Mouse (Mus musculus) CD4-positive helper T cell, adult 2 months (primary cell): ENCODE data around the gene Gm36028.

ENCODE experiments used
- DNase-seq: peaks from one replicate; pipeline ENCODE4 v3.0.0-alpha.2; 2012; ENCODE audit warnings: low read depth, missing footprints, low spot score

The Gm36028 gene

DNA sequence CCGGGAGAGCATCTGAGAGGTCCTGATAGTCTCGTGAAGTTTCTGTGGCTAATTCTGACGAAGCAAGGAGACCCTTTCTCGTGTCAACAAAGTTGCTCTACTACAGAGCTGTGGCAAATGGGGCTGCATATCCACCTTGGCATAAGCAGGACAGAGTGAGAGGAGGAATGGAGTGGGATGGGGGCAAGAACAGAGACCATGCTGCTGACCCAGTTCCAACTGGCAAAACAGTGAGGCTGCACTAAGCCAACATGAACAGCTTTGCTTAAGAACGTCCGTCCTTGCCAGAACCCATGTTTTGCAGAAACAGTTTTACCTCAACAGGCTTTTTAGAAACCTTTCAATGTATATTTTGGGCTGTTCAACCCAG is 51.3 kb downstream of the Gm36028 start:
- DNase-seq, result no peak

DNA sequence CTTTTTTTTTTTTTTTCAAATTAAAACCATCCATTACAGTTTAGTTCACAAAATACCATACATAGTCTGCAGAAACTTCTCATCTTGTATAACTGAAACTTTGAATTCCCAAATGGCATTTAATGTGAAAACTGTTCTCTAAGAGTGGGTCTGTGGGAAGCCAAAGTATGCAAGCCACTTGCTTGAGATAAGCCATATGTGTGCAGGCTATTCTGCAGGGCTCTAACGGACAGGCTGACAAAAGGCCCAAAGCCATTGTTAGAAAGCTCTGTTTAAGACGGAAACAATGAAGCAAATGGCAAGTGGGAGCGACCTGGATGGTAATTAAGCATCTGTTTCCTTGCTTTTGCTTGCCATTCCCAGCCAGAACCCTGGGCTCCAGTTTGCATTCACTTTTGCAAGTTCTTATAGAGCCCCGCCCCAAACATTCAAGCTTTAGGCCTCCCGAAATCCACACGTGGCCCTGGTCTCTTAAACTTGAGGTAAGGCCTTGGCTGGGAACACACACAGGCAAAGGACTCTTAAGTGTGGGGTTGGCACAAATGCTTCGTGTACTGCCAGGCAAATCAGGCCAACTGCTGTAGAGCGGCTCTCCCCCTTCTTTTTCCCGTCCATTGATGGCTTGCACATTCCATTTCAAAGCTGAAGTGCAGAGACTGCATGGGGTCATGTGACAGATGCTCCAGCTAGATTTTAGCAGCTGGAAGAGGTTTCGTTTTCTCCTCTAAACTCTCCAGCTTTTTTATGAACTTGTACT is 51.9 kb downstream of the Gm36028 start:
- DNase-seq, result no peak

DNA sequence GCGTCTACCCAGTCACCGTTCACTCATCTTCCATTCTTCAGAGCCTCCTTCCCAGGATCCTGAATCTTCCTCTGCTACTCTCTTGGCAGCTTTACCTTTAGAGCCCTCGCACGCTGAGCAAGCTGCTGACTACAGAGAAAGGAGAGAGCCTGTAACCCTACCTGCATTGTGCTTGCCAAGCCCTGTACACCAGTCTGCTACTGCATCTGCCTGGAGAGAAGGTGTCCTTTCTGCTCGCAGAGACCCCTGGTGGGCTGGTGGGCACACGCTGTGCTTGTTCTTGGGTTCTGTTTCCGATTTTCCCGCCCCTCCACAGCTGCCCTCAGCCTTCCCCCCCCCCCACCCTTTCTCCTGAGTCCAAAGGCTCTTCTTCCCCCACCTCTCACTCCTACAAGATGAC is 53.7 kb downstream of the Gm36028 start:
- DNase-seq, result no peak

DNA sequence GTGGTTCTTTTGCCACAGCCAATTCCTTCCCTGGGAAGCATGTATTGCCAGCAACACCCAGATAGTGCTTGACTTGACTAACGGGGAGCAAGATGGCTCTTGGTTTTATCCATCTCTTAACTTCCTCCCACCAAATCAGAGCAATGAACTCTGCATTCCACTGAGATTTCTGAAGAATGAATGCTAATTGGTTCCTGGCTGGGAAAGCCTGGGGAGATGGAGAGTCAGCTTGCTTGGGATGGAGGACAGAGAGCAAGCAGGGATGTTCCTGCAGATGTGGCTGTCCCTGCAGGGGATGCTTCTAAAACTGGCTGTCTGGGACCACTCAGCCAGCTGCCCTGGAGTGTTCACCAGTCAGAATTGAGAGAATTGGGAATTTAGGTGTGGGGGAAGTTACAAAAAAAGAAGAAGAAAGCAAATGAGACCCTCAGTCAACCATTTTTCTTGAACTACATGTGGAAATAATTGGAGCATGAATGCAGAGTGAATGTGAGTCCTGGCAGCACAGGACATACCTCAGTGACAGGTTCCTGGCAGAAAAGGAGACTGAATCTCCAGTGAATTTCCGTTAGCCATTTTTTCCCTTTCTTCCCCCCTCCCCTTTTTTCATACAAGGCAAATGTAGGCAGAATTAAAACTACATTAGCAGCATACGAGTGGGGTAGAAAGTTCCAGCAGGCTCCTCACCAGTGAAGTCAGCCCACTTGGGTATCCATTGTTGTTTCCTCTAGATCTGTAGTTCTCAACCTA is 55.0 kb downstream of the Gm36028 start:
- DNase-seq, result no peak

DNA sequence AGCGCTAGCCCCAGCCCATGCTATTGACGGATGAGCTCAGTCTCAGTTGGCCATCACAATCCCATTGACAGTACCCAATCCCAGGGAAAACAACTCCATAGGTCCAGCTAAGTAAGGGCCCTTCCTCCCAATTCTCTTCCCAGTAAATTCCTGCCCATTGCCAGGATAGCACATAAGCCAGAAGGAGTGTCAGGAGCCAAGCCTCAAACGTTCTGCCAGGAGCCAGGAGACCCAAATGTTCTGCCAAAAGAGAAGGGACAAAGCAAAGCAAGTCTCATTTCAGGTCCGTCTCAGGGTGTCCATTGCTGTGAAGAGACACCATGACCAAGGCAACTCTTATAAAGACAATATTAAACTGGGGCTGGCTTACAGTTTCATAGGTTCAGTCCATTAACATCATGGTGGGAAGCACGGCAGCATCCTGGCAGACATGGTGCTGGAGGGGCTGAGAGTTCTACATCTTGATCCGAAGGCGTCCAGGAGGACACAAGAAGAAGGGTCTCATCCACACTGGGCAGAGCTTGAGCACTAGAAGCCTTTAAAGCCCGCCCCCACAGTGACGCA is 57.5 kb downstream of the Gm36028 start:
- no peak for DNase-seq

DNA sequence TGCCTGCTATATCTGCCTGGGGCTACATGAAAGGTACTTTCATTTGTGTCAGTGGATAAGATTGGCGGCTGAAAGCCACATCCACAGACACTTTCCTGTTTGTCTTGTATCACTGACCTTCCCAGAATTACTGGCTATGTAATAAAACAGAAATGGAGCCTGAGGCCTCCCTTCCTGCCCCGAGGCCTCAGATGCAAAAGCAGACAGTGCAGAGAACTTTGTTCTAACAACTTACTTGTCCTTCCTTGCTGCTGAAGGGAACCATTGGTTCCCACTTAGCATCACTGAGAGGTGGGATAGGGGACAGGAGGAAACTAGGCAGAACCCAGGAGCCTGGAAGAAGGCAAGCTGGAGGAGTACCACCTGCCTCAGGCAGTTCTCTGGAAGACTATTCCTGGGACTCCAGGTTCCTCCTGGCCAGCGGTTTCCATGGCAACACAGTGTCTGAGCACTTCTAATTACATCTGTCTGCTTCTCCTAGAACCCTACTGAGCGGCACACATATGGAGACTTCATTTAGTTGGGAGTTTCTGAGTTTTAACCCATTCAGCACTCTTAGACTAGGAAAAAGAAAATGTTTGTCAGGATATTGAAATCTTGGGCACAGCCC is 58.2 kb downstream of the Gm36028 start:
- no peak for DNase-seq

GRCm38 (mm10) chr16:37801097-37801496 is 59.8 kb downstream of the Gm36028 start:
- DNase-seq, result no peak
